ENCODE assay signal across 22 mouse cellular contexts in genomic region chr14:74904442-74904841, GRCm38 (mm10). TPM values are rescaled to one million over a fixed set of nuclear protein-coding genes. Genes with fewer than 3 reads are reported as not detected.
DNase-seq lines count a peak whose midpoint lies in the region; ATAC-seq and TF ChIP-seq lines count a peak whose summit lies in the region.
"Had no signal": no experiment of that assay in that cellular context is flagged by ENCODE, and none has a peak within 500 bp of the region (broad histone marks: within the 10 kb centered on the region; RNA-seq: fewer than 3 reads in every experiment).

No protein-coding gene starts in this region.

- no peak for TF ChIP-seq CTCF in heart, adult 2 months (IDR thresholded peaks at IDR 0.05)
- no peak for TF ChIP-seq CTCF in small intestine, adult 2 months (IDR thresholded peaks at IDR 0.05; ENCODE audit: extremely low read depth, insufficient read length, insufficient replicate concordance, low read depth, low read length)

- H3K27me3 ChIP-seq in heart, adult 2 months (ENCODE audit: control insufficient read depth, insufficient read depth, low read length) = no peaks in the 10 kb centered on the region
- H3K27me3 ChIP-seq in megakaryocyte, embryonic 14.5 days (replicated peaks) = no peaks in the 10 kb centered on the region
- H3K27me3 ChIP-seq in small intestine, adult 2 months (ENCODE audit: control insufficient read depth, insufficient read depth, low read length) = no peaks in the 10 kb centered on the region
- H3K27me3 ChIP-seq: embryonic facial prominence, embryonic 12.5 days; embryonic facial prominence, embryonic 15.5 days; hindbrain, embryonic 12.5 days; hindbrain, embryonic 15.5 days had no signal

- WGBS in heart, adult 2 months = 72% methylated on average over 5 of the region's 5 CpGs
- WGBS in small intestine, adult 2 months = 65% methylated on average over 5 of the region's 5 CpGs

- peaks cover 1% of the 10 kb centered on the region for H3K79me2 ChIP-seq in heart, adult 2 months (replicated peaks; ENCODE audit: control insufficient read depth, insufficient read depth, low read length)

- no peaks in the 10 kb centered on the region for H3K9me3 ChIP-seq in megakaryocyte, embryonic 14.5 days
- H3K9me3 ChIP-seq: embryonic facial prominence, embryonic 12.5 days; embryonic facial prominence, embryonic 15.5 days; heart, embryonic 10.5 days; hindbrain, embryonic 12.5 days; hindbrain, embryonic 15.5 days had no signal

- no peak overlapping the region for H3K9ac ChIP-seq in heart, adult 2 months (ENCODE audit: low read depth, low read length)
- H3K9ac ChIP-seq: embryonic facial prominence, embryonic 12.5 days; embryonic facial prominence, embryonic 15.5 days; forebrain, postnatal 0 days; hindbrain, embryonic 12.5 days; hindbrain, embryonic 15.5 days had no signal

- ATAC-seq in megakaryocyte, adult 5-6 weeks (ENCODE audit: poor library complexity, severe bottlenecking) = no peak
- ATAC-seq: CD4-positive, CD25-positive, alpha-beta regulatory T cell, adult 4 months; forebrain, embryonic 14.5 days; forebrain, postnatal 0 days had no signal

- intact Hi-C loops in heart, adult 2 months (cut with DNase I) = loop anchor here (5.0 kb wide), 1 partner anchor 37 kb away; no protein-coding TSS in a partner anchor
- intact Hi-C loops in heart, postnatal 36 days (cut with DNase I) = loop anchor here (5.0 kb wide), 2 partner anchors 37 to 43 kb away; partner anchors contain the start of gene Lrch1

- peaks cover 33% of the 10 kb centered on the region for H3K36me3 ChIP-seq in heart, adult 2 months (ENCODE audit: control insufficient read depth, insufficient read depth, low read length)
- no peaks in the 10 kb centered on the region for H3K36me3 ChIP-seq in megakaryocyte, embryonic 14.5 days (replicated peaks; ENCODE audit: low read length)
- no peaks in the 10 kb centered on the region for H3K36me3 ChIP-seq in small intestine, adult 2 months (ENCODE audit: control insufficient read depth, insufficient read depth, low read length)
- H3K36me3 ChIP-seq: embryonic facial prominence, embryonic 12.5 days; embryonic facial prominence, embryonic 15.5 days; heart, embryonic 10.5 days; hindbrain, embryonic 12.5 days; hindbrain, embryonic 15.5 days had no signal

- no peak for DNase-seq in heart, adult 2 months
- no peak for DNase-seq in heart, postnatal 36 days
- no peak for DNase-seq in kidney, postnatal 10 days
- DNase-seq: adrenal gland, adult 2 months; adrenal gland, postnatal 14 days; cerebellum, adult 11 months; cerebellum, adult 2 months; cerebellum, adult 9-11 months; cerebellum, postnatal 25 days; forebrain, postnatal 0 days; gastrocnemius, postnatal 36 days; heart, adult 18-20 months had no signal

- no peak for TF ChIP-seq EP300 in heart, adult 2 months (IDR thresholded peaks at IDR 0.05; ENCODE audit: insufficient read depth, low read depth, low read length)

- peaks cover 45% of the 10 kb centered on the region for H3K4me1 ChIP-seq in heart, adult 2 months (ENCODE audit: control insufficient read depth, insufficient read depth, low read length)
- peaks cover 49% of the 10 kb centered on the region for H3K4me1 ChIP-seq in megakaryocyte, embryonic 14.5 days
- H3K4me1 ChIP-seq in small intestine, adult 2 months (ENCODE audit: control insufficient read depth, insufficient read depth, insufficient read length, low read length) = peaks cover 39% of the 10 kb centered on the region

- H3K27ac ChIP-seq in heart, adult 2 months = peak overlapping the region; percentile 48; the same call in 1 of the 2 replicates
- H3K27ac ChIP-seq in small intestine, adult 2 months (ENCODE audit: insufficient read depth, low read depth, low read length) = peak overlapping the region; percentile 21; the same call in 1 of the 2 replicates
- H3K27ac ChIP-seq: embryonic facial prominence, embryonic 12.5 days; embryonic facial prominence, embryonic 15.5 days; heart, embryonic 10.5 days; hindbrain, embryonic 12.5 days; hindbrain, embryonic 15.5 days had no signal

- no peak overlapping the region for H3K4me3 ChIP-seq in heart, adult 2 months
- peak overlapping the region; percentile 57 for H3K4me3 ChIP-seq in megakaryocyte, embryonic 14.5 days (replicated peaks)
- no peak overlapping the region for H3K4me3 ChIP-seq in small intestine, adult 2 months (ENCODE audit: low read depth, low read length)
- H3K4me3 ChIP-seq: embryonic facial prominence, embryonic 12.5 days; embryonic facial prominence, embryonic 15.5 days; heart, embryonic 10.5 days; hindbrain, embryonic 12.5 days; hindbrain, embryonic 15.5 days had no signal

- no peak for TF ChIP-seq POLR2A in heart, adult 2 months (IDR thresholded peaks at IDR 0.05; ENCODE audit: insufficient read depth, low read depth, low read length)
- TF ChIP-seq POLR2A in small intestine, adult 2 months (IDR thresholded peaks at IDR 0.05; ENCODE audit: low read depth, low read length) = no peak

RNA-seq across cellular contexts. Expression of gene Lrch1, which starts 43.2 kb away (rescaled TPM):
- 10 to 100 TPM; 14.8 to 17.1 TPM for total RNA-seq in heart, adult 2 months (2021)
- 7.5 and 10.7 TPM in 2 replicates for polyA plus RNA-seq in heart, adult 2 months (2012; rRNA removed)
- total RNA-seq in heart, postnatal 36 days (2021) = 10 to 100 TPM; 16.2 to 17.5 TPM
- 1.9 and 2.8 TPM in 2 replicates for polyA plus RNA-seq in megakaryocyte, embryonic 14.5 days (2012; ENCODE audit: insufficient read depth, low replicate concordance)
- total RNA-seq in megakaryocyte, adult 5-6 weeks (2015) = 16.8 and 19.5 TPM in 2 replicates
- total RNA-seq in megakaryocyte, adult 5-6 weeks (2017) = 17.2 and 18.2 TPM in 2 replicates
- 3.5 and 6.1 TPM in 2 replicates for polyA plus RNA-seq in small intestine, adult 2 months (2012; rRNA removed)
